Mouse (Mus musculus) heart, postnatal 36 days (tissue): ENCODE measurements around the gene Kcnma1. TPM values are rescaled to one million over a fixed set of nuclear protein-coding genes. Genes with fewer than 3 reads are reported as not detected.

Source experiments
- DNase-seq, 2 experiments: peaks; one replicate each; pipeline ENCODE4 v3.0.0; 2021 to 2022
- intact Hi-C: fragments of 180-260 bp; cut with DNase I; formaldehyde crosslinking; loops from one replicate; pipeline ENCODE4 v1.15.1; 2025
- total RNA-seq, 2 experiments: library from RNA; stranded (reverse); gene quantifications; 2 replicates each; pipeline ENCODE4 v1.2.3; 2021

The Kcnma1 gene
- total RNA-seq, 2 experiments from 2014 or later, result 0.62 to 0.94 TPM

DNA sequence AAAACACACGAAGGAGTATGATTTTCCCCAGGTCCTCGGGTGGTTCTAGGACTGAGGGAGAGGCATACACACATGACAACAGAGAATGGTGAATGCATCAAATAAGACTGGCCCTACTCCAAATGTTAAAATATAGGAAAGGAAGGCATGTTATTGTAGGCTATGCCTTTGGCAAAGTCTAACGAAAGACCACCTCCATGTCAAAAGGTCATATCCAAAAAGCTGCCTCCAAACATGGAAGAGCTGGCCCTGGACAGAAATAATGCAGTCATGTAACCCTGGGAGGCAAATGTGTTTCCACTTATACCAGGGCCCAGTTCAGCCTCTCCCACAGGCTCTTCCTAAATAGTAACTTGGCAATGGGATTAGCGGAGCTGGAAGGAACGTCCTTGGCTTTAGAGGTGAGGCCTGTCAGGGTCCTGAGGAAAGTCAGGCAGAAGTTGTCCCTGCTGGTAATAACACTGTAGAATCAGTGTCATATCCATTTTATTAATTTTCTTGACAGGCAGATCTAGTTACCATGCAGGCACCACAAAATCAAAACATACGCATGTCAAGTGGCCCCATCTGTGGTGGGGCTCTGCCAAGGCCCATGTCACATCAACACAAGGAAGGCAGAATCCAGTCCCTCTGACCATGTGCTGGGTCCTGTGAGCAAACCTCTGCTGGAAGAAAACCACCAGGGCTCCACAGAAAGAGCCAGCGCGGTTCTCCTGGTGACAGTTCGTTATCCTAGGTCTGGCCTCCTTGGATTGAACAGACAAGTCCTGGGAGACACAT, 521.5 kb downstream of the Kcnma1 start:
- intact Hi-C loops, result no loop called here
- DNase-seq, result peak; percentile 14 to 19

DNA sequence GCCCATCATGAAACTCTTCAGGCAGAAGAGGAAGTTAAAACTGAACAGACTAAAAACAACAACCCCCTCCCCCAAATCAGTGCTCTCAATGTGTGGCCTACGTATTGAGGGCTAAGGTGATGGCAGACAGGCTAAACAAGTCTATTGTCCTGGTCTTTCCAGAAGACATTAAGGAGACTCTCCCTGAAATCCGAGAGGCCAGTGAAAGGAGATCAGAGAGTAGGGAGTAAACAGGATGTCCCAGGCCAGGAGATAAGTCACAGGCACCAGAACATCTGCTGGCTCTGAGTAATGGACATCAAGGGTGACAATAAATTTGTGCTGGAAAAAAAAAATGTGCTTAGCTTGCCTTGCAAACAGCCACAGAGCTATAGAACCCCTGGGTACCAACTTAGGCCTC, 522.9 kb downstream of the Kcnma1 start:
- DNase-seq, result no peak
- intact Hi-C loops, result no loop called here

DNA sequence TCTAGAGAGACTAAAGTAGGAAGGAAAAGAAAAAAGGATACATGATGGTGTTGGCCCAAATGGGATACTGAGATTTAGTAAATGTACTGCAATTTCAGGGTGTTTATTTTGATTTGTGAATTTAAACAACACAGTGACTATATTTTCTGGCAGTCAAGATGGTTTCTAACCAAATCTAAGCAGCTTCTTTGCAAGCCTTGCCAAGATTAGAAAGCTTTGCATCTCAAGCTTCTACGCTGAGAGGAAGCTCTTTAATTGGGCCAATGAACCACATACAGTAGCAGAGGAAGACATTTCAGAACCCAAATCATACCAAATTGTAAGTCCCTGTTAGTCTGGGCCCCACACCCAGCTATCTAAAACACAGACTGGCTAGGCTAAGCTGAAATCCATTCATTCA, 527.6 kb downstream of the Kcnma1 start:
- DNase-seq, result no peak
- intact Hi-C loops, result no loop called here

DNA sequence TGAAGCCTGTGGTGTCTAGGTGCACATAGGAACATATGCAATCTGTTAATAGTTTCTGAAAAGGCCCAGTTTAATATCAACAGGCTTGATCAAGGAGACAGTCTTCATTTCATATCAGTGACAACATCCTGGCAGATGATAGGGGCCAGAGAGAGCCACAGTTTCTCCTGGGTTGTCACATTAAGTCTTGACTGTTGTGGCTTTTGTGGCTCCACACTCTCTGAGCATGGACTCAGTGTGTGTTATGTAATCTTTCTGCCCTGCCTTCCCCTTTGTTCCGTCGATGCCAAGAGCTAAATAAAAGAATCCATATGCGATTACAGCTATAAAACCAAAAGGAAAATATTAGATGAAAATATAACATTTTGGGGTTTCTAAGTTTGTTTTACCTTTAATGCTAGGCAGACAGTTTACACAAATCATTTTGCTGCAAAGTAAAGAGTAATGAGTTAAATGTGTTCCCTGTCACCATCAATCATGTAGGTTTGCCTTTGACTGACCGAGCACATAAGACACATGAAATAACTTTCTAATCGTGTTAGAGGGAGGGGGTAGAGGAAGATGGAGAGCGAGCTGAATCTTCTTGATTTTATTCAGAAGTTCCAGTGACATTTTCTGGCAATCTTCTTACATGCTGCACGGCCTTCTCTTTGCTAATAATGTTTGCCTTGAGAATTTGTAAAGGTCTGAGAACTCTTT, 528.3 kb downstream of the Kcnma1 start:
- intact Hi-C loops, result no loop called here
- DNase-seq, result no peak

DNA sequence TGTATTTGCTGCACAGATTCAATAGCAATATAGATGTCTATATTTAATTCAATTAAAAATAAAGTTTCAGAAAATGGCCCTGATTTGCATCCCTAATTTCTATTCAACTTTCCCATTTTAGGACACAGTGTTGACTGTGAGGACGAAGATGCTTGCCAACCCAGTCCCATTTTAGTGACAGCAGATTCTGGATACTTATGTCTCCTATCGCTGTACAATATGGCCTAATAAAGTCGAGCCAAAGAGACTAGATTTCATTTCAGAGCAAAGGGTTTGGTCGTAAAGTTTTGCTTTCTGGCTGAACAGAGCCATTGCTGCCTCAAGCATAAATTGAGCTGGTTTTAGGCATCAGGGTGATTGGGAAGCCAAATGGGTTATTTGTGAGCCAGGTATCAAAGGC, 539.2 kb downstream of the Kcnma1 start:
- no peak for DNase-seq
- intact Hi-C loops, result no loop called here

DNA sequence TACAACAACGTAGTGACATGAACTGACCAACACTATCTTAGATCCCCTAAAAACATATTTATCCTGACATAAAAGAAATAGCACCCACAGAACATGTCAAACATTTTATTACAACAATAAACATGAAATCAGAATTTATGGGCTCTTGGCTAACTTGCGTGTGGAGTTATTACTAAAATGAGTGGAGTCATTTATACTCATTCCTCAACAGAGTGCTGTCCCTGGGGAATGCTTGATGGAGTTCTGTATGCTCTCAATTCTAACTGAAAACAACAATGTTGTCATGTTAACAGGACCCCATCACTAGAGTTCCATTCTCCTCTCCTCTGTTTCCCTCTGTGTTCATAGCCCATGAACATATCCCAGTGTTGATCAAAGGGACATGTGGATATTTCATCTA, 544.2 kb downstream of the Kcnma1 start:
- intact Hi-C loops, result no loop called here
- DNase-seq, result no peak

DNA sequence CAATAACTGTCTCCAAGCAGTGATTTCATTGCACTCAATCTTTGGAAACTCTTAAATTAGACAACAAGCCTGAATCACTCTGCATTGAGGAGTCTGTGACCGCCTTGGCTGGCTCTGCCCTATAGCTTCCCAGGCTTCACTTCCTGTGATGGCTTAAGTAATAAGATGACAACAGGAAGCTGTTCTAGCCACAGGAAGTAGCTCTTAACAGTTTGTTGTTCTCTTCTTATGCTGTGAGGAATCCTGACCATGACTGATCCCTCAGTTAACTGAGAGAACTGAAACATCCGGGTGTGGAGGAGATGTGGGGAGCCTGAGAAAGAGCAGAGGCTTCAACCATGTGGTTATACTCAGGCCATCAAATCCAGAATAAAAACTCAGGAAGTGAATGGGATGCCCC, 549.2 kb downstream of the Kcnma1 start:
- intact Hi-C loops, result no loop called here
- no peak for DNase-seq

DNA sequence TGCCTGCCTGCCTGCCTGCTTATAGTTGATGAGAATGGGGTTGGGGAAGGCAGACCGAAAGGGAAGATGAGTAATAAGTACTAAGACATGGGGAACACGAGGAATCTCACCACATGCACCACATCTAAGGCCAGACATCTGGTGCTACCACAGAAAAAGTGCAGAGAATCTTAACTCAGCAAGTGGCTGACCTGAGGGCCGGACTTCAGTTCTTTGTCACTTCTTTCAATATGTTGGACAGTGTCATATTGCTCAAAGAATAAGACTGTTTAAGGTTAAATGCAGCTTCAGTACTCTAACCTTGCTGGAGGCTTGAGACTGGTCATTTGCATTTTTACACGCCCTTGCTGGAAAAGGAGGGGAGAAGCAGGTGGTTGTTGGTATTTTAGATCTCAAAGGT, 555.7 kb downstream of the Kcnma1 start:
- intact Hi-C loops, result no loop called here

DNA sequence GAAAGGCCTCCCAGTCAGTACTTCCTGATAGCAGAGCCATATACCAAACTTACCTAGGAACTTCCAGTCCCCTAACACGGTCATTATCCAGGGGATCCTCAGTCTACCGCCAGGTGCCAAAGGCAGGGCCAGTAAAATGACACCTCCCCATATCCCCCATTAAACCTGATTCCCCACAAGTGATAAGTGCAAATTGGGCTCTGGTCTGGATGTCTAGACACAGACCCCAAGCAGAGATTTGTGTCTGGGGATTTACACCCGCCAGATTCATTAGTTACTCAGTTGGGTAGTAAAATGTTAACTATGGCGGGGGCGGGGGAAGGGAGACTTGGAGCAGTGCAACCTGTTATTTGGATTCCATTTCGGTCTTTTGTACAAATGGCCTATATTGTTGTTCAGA, 562.6 kb downstream of the Kcnma1 start:
- no peak for DNase-seq
- intact Hi-C loops, result no loop called here

More for the DNA sequence above, 555.7 kb downstream of the Kcnma1 start:
- no peak for DNase-seq

DNA sequence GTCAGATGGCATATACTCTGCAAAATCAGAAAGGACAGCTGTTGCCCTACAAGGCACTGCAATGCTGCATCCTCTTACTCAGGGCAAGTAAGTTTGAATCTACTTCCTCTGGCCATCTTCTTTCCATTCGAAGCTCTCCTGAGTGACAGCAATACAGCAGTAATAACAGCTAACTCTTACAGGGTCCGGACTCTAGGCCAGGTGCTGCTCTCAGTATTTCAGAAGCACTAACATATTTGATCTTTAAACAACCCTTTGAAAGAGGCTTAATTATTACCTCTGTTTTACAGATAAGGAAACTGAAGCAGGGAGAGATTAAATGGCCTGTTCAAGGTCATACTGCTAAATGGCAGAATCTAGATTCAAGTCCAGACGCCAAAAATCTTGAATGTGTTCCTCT, 576.8 kb downstream of the Kcnma1 start:
- DNase-seq, result no peak
- intact Hi-C loops, result no loop called here

DNA sequence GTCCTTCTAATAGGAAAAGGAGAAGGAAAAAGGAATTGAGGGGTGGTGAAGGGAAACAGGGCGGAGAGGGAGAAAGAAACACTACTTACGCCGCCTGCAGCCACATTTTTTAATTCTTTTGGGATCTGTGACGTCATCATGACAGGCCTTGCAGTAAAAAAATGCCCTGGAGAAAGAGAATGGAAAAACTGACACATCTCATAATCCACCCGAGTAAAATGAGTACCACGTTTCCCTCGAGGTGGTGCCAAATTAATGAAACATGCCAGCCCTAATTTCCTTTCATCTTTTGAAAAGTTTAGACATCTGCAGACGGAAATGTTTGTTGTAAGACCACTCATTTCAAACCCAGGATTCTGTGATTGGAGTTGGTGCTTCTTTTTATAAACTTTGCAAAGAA, 578.4 kb downstream of the Kcnma1 start:
- peak in 1 of 2 experiments; percentile 3 for DNase-seq
- intact Hi-C loops, result no loop called here

DNA sequence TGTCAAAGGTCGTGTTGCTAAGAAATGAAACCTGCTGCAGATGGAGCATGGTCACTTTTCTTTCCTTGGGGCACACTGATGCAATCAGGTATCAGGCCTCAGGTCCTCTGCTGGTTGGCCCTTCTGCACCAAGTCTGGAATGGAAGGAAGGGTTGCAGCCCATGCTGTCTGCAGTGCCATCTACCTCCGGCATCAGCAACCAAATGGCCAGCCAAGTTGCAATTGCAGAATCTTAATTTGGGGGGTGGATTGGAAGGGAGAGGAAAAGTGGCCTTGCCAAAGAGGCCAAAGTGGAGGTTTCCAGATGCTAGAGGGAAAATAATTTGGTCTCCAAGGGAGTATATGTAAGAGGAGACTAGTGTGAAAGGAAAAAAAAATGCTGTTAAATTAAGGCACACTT, 584.3 kb downstream of the Kcnma1 start:
- intact Hi-C loops, result loop anchor here (5.0 kb wide), 1 partner anchor 97 kb away; no protein-coding TSS in a partner anchor
- no peak for DNase-seq

DNA sequence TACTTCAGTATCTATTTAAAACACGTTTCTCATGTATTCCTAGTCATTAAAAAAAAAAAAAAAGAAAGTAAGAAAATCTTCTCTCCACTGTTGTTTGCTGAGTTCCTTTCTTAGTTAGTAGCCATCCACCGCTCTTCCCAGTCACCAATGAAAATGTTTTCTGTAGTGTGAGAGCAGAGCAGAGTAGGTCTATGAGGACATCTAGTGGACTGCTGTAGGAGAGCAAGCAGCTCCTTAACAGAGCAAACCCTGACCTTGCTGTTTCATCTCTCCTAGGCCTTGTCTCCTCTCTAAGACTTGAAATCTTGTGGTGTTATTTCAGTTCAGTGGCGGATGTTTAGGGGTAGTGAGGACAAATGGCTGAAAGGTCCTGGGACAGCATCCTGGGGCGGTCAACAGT, 585.2 kb downstream of the Kcnma1 start:
- DNase-seq, result peak in 1 of 2 experiments; percentile 3
- intact Hi-C loops, result loop anchor here (10.0 kb wide), 2 partner anchors 384 to 584 kb away; no protein-coding TSS in a partner anchor

DNA sequence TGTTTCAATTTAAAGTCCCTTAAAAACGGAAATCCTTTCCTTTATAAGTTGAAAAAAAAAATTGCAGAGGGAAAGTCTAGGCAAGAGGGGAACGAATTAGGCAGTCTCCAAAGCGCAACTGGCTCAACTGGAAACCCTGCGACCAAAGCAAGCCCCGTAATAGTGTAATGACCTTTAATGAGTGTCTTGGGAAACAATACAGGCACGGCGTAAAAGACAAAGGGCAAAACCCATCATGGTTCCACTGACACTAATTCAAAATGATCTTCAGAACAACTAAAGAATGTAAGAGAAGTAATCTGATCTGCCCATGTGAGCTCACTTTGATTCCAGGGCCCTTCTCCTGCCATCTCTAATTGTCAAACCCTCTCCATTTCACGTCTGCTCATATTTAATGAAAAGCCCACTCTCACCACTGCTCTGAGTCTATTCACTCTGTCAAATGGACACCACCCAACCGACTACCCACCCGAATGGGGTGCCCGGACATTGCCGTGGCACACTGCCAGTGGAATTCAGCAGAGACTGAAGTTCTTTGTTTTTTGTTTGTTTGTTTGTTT, 591.7 kb downstream of the Kcnma1 start:
- DNase-seq, result no peak
- intact Hi-C loops, result loop anchor here (10.0 kb wide), 2 partner anchors 378 to 578 kb away; no protein-coding TSS in a partner anchor

DNA sequence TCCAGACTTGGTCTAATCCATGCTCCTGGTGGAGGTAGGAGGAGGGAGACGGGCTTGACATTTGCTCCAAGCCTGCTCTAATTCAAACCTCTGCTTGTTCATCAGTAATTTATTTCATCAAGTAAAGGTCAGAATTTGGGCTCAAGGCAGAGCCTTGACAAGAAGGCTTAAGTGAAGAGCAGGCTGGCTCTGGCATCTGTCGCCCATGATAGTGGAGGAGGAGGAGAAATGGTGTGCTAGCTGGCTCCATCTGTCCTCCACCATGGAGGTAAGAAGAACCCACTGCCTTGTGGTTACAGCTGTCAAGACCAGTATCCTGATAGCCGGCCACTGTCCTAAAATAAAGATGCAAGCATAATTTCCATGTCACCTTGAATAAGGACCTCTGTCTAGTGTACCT, 595.3 kb downstream of the Kcnma1 start:
- no peak for DNase-seq
- intact Hi-C loops, result no loop called here

DNA sequence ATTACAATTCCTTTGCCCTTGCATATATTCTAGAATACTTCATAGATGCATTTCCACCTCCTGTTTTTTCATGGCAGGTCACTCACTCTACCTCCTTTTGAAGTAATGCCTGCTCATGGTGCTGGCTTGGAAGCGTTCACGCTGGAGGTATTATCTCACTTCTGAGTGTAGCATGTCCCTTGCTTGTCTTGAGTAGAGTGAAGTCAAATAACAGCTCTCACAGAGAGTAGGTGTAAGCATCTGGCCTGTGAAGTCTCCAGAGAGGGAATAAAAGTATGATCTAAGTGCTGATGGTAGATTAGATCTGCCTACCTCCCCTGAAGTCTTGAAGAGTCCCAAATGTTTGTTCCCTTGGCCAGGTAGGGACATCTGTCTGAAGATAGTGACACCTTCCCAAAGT, 607.2 kb downstream of the Kcnma1 start:
- intact Hi-C loops, result loop anchor here (10.0 kb wide), 2 partner anchors 832 to 1552 kb away; no protein-coding TSS in a partner anchor
- no peak for DNase-seq

DNA sequence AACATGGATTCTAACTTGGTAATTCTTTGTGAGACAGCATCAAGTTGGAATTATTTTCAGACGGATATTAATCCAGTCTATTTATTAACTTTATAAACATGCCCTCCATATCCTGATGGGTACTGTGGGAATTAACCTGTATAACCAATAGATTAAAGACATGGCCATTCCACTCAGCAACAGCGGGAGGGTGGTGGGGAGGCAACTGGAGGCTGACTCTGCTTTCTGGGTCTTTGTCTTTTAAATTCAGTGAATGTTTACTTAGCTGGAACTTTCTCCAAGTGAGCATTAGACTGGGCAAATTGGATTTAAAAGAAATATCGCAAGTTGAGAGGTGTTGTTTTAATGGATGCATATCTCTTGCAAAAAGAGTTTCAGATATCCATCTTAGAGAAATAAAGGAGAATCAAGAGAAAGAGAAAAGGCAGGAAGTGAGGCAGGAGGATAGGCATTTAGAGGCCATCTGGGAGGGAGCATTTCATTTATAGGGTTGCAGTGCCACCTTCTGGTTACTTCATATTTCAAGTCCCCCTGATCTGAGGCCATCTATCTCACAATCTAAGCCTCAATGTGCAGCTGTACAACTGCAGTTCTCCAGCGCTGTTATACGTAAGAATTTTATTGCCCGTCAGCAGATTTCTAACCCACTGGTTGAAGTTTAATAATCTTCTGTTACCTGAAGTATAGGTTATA, 613.4 kb downstream of the Kcnma1 start:
- intact Hi-C loops, result loop anchor here (1.0 to 10.0 kb wide), 5 partner anchors 128 to 1546 kb away; partner anchors contain the start of gene Zfp503
- peak; percentile 27 to 31 for DNase-seq

DNA sequence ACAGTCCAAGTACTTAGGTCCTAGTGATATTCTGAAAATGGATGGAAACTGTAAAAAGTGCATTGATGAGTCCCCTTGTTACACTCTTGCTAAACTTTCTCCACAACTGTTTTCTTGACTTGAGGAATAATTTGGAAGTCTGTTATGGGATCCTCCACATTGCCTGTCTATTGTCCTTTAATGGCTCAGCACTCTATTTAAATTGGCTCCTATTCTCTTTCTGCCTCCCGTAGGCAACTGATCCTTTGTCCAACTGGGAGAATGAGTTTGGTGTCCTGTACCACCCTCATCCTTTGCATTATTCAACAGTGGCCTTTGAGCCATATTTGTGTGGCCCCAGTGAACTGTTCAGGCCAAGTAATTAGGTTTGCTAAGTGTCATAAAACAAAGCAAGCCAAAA, 616.6 kb downstream of the Kcnma1 start:
- no peak for DNase-seq
- intact Hi-C loops, result no loop called here

DNA sequence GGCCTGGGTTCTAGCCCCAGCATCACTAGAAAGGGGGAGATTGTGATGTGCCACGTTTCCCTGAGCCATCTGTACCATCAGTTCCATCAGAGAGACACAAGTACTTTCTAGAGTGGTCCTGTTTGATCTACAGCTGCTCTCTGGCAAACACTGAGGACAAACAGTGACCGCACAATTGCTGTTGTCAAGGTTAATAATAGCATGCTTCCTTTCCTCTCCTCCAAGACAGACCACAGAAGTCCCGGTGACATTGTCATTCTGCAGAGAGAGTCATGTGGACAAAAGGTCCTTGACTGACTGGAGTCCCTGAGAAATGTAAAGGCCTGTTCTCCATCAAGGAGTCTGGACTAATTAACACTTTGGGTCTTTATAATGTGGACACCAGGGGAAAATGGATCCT, 622.7 kb downstream of the Kcnma1 start:
- intact Hi-C loops, result no loop called here
- no peak for DNase-seq

DNA sequence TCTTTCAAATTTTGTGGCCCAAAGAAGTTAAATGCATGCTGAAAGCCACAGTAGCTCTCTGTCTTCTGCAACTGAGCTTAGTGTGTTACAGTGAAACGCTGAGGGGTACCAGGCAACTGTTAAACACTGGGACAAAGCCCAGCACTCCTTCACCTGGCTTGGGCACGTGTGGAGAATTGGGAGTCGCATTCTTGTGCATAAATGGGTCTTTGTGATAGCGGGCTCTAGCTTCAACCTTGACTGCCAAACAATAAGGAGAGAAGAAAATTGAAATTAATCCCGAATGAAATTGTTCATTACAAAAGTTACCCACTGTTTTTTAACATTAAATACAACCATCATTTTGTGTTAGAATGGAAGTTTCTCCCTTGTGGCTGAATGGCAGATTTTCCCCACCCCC, 623.5 kb downstream of the Kcnma1 start:
- no peak for DNase-seq
- intact Hi-C loops, result no loop called here

DNA sequence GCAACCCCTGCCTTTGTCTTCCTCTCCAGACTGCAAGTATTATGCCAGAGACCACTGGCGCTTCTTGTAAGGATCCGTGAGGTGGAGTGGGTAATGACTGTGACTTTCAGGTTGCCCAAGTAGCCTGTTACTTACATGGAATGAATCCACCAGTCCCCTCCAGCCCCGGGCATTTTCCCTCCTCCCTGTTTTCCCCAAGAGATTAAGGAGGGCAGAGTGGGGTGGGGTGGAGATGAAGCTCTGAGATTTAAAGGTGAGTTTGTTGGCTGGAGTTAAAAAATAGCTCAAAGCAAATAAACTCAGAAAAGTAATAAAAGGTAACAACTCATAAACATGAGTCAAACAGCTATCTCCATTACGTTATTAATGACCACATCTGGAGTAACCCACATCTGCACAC, 624.1 kb downstream of the Kcnma1 start:
- intact Hi-C loops, result no loop called here
- DNase-seq, result no peak
